Mouse (Mus musculus) ovary, postnatal 36 days (tissue): Measurements from ENCODE around the gene Nudcd3.
"Not testable (repeated sequence)": the region's sequence is repeated elsewhere in the genome, so short reads cannot be mapped to it uniquely, and the experiment has no call there.

Source experiments
- DNase-seq: peaks from one replicate; pipeline ENCODE4 v3.0.0; 2022; ENCODE audit warnings: low spot score, mixed read lengths

Nudcd3 gene

GRCm38 (mm10) chr11:6120596-6120995 is 79.6 kb downstream of the Nudcd3 start:
- DNase-seq = no peak

- no peak for DNase-seq
Measured at GRCm38 (mm10) chr11:6120001-6120400, 80.2 kb downstream of the Nudcd3 start.

GRCm38 (mm10) chr11:6119312-6119711 is 80.9 kb downstream of the Nudcd3 start:
- DNase-seq = no peak

GRCm38 (mm10) chr11:6117956-6118355 is 82.3 kb downstream of the Nudcd3 start:
- DNase-seq = no peak

GRCm38 (mm10) chr11:6111734-6112484 is 88.3 kb downstream of the Nudcd3 start:
- no peak for DNase-seq

GRCm38 (mm10) chr11:6109990-6110389 is 90.2 kb downstream of the Nudcd3 start:
- DNase-seq = no peak

- DNase-seq = no peak
Measured at GRCm38 (mm10) chr11:6108296-6108695, 91.9 kb downstream of the Nudcd3 start.

- DNase-seq = no peak
Measured at GRCm38 (mm10) chr11:6107722-6108121, 92.5 kb downstream of the Nudcd3 start.

- DNase-seq = no peak
Measured at GRCm38 (mm10) chr11:6104734-6105133, 95.5 kb downstream of the Nudcd3 start.

- DNase-seq = not testable (repeated sequence)
Measured at GRCm38 (mm10) chr11:6096637-6097036, 103.6 kb downstream of the Nudcd3 start.

- DNase-seq = no peak
Measured at GRCm38 (mm10) chr11:6086991-6087390, 113.2 kb downstream of the Nudcd3 start.

GRCm38 (mm10) chr11:6078737-6079136 is 121.5 kb downstream of the Nudcd3 start:
- DNase-seq = no peak

- DNase-seq = no peak
Measured at GRCm38 (mm10) chr11:6075618-6076066, 124.6 kb downstream of the Nudcd3 start.

GRCm38 (mm10) chr11:6068181-6068957 is 131.8 kb downstream of the Nudcd3 start:
- no peak for DNase-seq

GRCm38 (mm10) chr11:6067160-6067559 is 133.1 kb downstream of the Nudcd3 start:
- no peak for DNase-seq

- no peak for DNase-seq
Measured at GRCm38 (mm10) chr11:6066176-6066575, 134.0 kb downstream of the Nudcd3 start, which contains the start of gene Camk2b. TSS of gene Camk2b (minus strand) at chr11:6066362.

GRCm38 (mm10) chr11:6065551-6066121 is 134.6 kb downstream of the Nudcd3 start:
- no peak for DNase-seq

- no peak for DNase-seq
Measured at GRCm38 (mm10) chr11:6065046-6065521, 135.1 kb downstream of the Nudcd3 start.

GRCm38 (mm10) chr11:6064215-6065045 is 135.8 kb downstream of the Nudcd3 start:
- DNase-seq = no peak

- no peak for DNase-seq
Measured at GRCm38 (mm10) chr11:6063501-6064214, 136.6 kb downstream of the Nudcd3 start.

- DNase-seq = no peak
Measured at GRCm38 (mm10) chr11:6063065-6063464, 137.2 kb downstream of the Nudcd3 start.
